Mouse (Mus musculus) olfactory bulb, adult 2 months (tissue): ENCODE results near the gene Tenm4. TPM values are rescaled to one million over a fixed set of nuclear protein-coding genes. Genes with fewer than 3 reads are reported as not detected.

Source experiments
- H3K27ac ChIP-seq: fragments of 200-500 bp; 2 replicates; pipeline ENCODE4 v1.5.1; 2012; ENCODE audit warnings: low read depth, low read length; ENCODE audit not compliant: insufficient read depth
- H3K4me1 ChIP-seq: fragments of 200-500 bp; 2 replicates; pipeline ENCODE4 v1.6.1; 2012; ENCODE audit warnings: low read length; ENCODE audit not compliant: control insufficient read depth, insufficient read depth
- H3K4me3 ChIP-seq: fragments of 200-500 bp; 2 replicates; pipeline ENCODE4 v1.5.1; 2012; ENCODE audit warnings: mild to moderate bottlenecking, low read depth, low read length, moderate library complexity; ENCODE audit not compliant: insufficient read depth
- CTCF ChIP-seq: fragments of 200-500 bp; IDR thresholded peaks from 2 replicates; pipeline ENCODE4 v1.5.1; 2012; ENCODE audit warnings: low read depth, mild to moderate bottlenecking, low read length, moderate library complexity; ENCODE audit not compliant: insufficient read depth
- POLR2A ChIP-seq: fragments of 200-500 bp; IDR thresholded peaks from 2 replicates; pipeline ENCODE4 v1.6.1; 2012; ENCODE audit warnings: mild to moderate bottlenecking, low read depth, low read length, moderate library complexity; ENCODE audit not compliant: insufficient read depth
- WGBS: fragments of 180-500 bp; shearing (Covaris S2); methylation state at CpG from one replicate; pipeline ENCODE4 v1.1.7; 2018; 5-methylcytosine and 5-hydroxymethylcytosine counted together
- polyA plus RNA-seq: library from polyadenylated mRNA; stranded (reverse); fragments of >200 nt; gene quantifications from 2 replicates; pipeline ENCODE4 v1.2.4, GENCODE M21; 2012; ENCODE audit warnings: low replicate concordance; ENCODE audit not compliant: missing spikeins, insufficient read depth, insufficient read length

Gene Tenm4
- polyA plus RNA-seq, 1 experiment, result not detected

DNA sequence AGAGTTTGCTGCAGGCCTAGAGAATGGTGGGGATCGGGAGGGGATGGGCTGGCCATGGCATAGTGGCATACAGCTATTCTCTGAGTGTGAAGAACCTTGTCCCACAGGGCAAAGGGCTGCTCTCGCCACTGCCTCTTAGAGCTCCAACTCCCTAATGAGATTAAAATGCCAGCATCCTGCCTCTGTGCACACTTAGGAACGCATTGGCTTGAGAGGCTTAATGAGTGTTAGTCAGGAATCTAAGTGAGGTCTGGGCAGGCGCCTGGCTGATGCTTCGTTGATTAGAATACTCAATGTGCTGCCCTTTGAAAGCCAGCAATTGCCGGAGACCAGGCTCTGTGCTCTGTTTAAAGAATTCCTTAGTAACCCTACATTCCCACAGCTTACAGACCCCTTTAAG is 334.5 kb downstream of the Tenm4 start:
- no peak overlapping the region for H3K27ac ChIP-seq
- no peak for TF ChIP-seq POLR2A
- TF ChIP-seq CTCF, result no peak
- H3K4me3 ChIP-seq, result no peak overlapping the region
- 61% methylated on average over 6 of the region's 6 CpGs for WGBS
- peaks cover 5% of the 10 kb centered on the region for H3K4me1 ChIP-seq

GRCm38 (mm10) chr7:96507046-96507445 is 336.0 kb downstream of the Tenm4 start:
- WGBS, result 74% methylated on average over 8 of the region's 8 CpGs
- TF ChIP-seq POLR2A (no peak), CTCF (no peak)
- Histone ChIP-seq H3K27ac (no peak overlapping the region), H3K4me3 (no peak overlapping the region), H3K4me1 (peaks cover 11% of the 10 kb centered on the region)

GRCm38 (mm10) chr7:96510396-96510795 is 339.4 kb downstream of the Tenm4 start:
- no peak for TF ChIP-seq CTCF
- TF ChIP-seq POLR2A, result no peak
- H3K27ac ChIP-seq, result no peak overlapping the region
- WGBS, result 92% methylated on average over 5 of the region's 5 CpGs
- H3K4me3 ChIP-seq, result no peak overlapping the region
- peaks cover 22% of the 10 kb centered on the region for H3K4me1 ChIP-seq

DNA sequence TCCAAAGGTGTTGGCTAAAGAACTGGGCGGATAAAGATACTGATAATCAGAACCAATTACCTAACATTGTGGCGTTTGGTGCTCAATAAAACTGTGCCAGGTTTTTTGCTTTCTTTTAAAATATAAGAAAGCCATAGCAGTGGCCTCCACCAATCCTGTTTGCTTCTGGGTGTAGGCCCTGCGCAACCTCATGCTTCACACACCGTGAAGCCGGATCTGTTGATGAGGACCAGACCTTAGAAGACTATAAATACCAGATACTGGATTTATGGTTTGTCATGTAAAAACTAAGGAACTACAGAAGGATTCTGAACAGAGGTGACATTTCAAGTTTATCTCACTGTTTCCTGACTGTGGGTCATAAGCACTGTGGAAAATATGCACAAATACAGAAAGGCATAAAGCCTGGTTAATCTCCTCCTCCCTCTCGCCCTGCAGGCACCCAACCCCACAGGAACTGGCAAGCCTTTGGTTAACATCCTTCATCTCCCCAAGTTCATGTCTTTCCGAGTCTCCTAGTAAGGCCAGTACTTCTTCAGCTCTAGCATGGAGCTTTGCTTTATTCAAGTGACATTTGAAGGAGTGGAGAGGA is 340.1 kb downstream of the Tenm4 start:
- TF ChIP-seq CTCF (no peak), POLR2A (no peak)
- Histone ChIP-seq H3K4me3 (no peak overlapping the region), H3K4me1 (peaks cover 22% of the 10 kb centered on the region), H3K27ac (peak overlapping the region; percentile 73; the same call in 1 of the 2 replicates)
- 76% methylated on average over 7 of the region's 7 CpGs for WGBS

- no peak for TF ChIP-seq POLR2A
- Histone ChIP-seq H3K27ac (peak overlapping the region; percentile 73), H3K4me3 (no peak overlapping the region), H3K4me1 (peaks cover 22% of the 10 kb centered on the region)
- WGBS, result 16% methylated on average over 14 of the region's 14 CpGs
Observed at GRCm38 (mm10) chr7:96511953-96512511, 341.0 kb downstream of the Tenm4 start.

DNA sequence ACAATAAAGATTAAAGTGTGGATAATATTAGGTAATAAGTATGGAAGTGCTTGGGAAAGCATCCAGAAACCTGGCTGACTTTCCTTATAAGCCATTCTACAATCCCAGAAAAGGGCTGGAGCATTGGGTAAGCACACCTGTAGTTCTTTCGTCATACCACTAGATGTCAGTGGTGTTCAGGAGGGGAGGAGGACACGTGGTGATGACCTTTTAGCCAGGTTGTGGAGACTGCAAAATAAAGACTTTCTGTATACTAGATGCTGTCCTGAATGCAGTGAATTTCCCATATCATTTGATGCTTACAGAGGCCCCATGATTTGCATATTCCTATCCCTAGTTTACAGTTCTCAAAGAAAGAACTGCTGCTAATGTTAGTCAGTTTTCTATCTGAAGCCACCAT is 348.2 kb downstream of the Tenm4 start:
- peaks cover 15% of the 10 kb centered on the region for H3K4me1 ChIP-seq
- TF ChIP-seq POLR2A (no peak), CTCF (no peak)
- H3K4me3 ChIP-seq, result no peak overlapping the region
- WGBS, result 7% methylated on average over 2 of the region's 2 CpGs
- H3K27ac ChIP-seq, result no peak overlapping the region

DNA sequence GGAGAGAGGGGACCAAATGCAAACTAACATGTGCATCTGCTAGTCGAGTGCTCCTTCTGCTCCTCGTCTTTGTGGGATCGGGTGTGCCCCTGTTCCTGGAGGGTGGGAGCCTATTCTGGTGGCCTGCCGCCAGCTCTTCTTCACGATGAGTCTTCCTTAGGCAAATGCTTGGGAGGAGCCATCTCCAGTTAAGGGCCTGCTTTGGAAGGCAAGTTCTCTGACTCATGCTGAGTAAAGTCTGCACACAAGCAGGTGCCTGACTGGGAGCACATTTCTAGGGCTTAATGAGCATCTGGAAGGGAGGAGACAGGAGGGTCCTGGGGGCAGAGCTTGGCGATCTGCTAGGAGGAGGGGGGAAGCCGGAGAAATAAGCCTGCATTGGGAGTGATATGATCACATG is 350.9 kb downstream of the Tenm4 start:
- Histone ChIP-seq H3K4me1 (peaks cover 27% of the 10 kb centered on the region), H3K27ac (peak overlapping the region; percentile 67), H3K4me3 (no peak overlapping the region)
- no peak for TF ChIP-seq POLR2A
- TF ChIP-seq CTCF, result no peak
- WGBS, result 27% methylated on average over 7 of the region's 7 CpGs

DNA sequence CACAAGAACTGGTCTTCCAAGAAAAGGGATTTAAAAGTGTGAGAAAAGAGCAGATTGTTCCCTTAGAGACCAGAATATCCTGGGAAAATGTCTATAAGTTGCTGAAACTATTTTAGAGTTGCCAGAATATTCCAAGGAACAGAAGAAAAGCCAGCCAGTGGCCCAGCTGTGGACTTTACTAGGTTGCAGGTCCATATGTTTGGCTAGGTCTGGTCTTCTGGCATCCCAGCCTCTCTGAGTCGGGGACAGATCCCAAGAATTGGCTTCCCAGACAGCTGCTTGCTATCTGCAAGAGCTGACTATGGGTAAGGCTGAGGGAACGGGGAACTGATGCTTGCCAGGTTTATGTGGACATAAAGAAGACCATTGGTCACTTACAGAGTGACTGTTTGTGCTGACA is 352.6 kb downstream of the Tenm4 start:
- H3K4me3 ChIP-seq, result no peak overlapping the region
- TF ChIP-seq POLR2A (no peak), CTCF (no peak)
- WGBS, result 75% methylated on average over 2 of the region's 2 CpGs

GRCm38 (mm10) chr7:96524486-96525205 is 353.6 kb downstream of the Tenm4 start:
- H3K27ac ChIP-seq, result peak overlapping the region; percentile 50
- WGBS, result 56% methylated on average over 8 of the region's 8 CpGs
- no peak overlapping the region for H3K4me3 ChIP-seq
- H3K4me1 ChIP-seq, result peaks cover 30% of the 10 kb centered on the region
- TF ChIP-seq POLR2A, result no peak
- no peak for TF ChIP-seq CTCF

More for the DNA sequence above, 352.6 kb downstream of the Tenm4 start:
- H3K4me1 ChIP-seq, result peaks cover 30% of the 10 kb centered on the region
- no peak overlapping the region for H3K27ac ChIP-seq
